Mouse (Mus musculus): ENCODE data around the gene Tshz3. TPM values are rescaled to one million over a fixed set of nuclear protein-coding genes. Genes with fewer than 3 reads are reported as not detected.

The Tshz3 gene
- total and polyA plus RNA-seq, 3 experiments = not detected

DNA sequence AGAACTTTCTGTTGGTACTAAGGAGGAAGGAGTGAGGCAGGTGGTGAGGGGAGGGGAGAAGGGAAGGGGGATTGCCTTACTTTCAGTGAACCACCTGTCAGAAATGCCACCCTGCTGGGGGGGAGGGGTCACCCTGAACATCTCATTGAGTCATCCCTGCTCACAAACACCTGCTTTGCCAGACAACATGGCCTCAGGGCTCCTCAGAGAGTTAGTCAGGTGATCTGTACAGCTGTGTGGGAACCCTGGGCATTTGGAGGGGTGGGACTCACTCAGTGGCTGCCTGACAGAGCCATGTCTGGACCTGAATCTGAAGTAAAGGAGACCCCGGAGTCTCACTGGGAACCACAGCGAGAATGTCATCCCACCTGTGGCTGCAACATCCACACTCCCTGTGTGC is 53.6 kb downstream of the Tshz3 start:
- DNase-seq (ENCODE audit: low spot score) = no peak
- no peak for TF ChIP-seq POLR2AphosphoS5 (IDR thresholded peaks at IDR 0.05; ENCODE audit: insufficient replicate concordance, low read depth, low read length)
- TF ChIP-seq CTCF (IDR thresholded peaks at IDR 0.05; ENCODE audit: low read depth, low read length) = no peak

DNA sequence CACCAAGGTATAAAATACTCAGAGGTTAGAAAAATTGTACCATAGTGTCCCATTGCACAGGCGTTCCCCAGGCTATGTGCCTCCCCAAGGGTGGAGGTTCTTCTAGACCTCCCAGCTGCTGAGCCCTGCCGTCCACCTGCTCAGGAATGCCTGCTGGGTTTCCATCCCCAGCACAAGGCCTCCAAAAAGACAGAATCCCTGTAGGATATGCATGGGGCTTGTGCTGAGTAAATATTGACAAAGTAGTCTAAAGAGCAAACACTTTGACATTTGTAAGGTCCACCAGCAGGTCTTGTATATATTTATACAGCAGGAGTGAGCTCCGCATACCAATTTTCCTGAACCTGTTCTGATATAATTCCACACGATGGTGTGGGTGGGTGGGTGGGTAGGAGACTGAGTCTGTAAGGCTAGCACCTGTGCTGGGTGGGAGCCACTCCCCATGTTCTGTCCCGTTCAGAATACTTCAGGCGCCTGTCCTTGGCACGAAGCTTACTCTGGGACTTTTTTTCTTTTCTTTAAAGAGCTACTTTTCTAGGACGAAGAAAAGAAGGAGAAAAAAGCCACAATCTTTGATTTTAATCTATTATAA is 69.7 kb downstream of the Tshz3 start:
- no peaks in the 10 kb centered on the region for H3K36me3 ChIP-seq (replicated peaks)
- TF ChIP-seq POLR2AphosphoS5 (IDR thresholded peaks at IDR 0.05; ENCODE audit: insufficient replicate concordance, low read depth, low read length) (no peak), GATA1 (IDR thresholded peaks at IDR 0.05; ENCODE audit: borderline replicate concordance, low read length) (no peak), CTCF (IDR thresholded peaks at IDR 0.05; ENCODE audit: low read depth, low read length) (no peak), GATA2 (IDR thresholded peaks at IDR 0.05; ENCODE audit: borderline replicate concordance, low read depth, low read length) (no peak), TAL1 (conservative IDR thresholded peaks at IDR 0.05; ENCODE audit: low read depth, low read length) (no peak)
- H3K4me3 ChIP-seq (ENCODE audit: low read depth, low read length) = no peak overlapping the region
- peaks cover 69% of the 10 kb centered on the region for H3K9me3 ChIP-seq (replicated peaks)
- DNase-seq (ENCODE audit: low spot score) (no peak), ATAC-seq (ENCODE audit: extremely low read depth, insufficient number of reproducible peaks, low FRiP score, poor library complexity, severe bottlenecking) (no peak)
- no peaks in the 10 kb centered on the region for H3K4me1 ChIP-seq (ENCODE audit: insufficient read depth, low read depth, low read length)
- H3K27me3 ChIP-seq (ENCODE audit: insufficient read depth, low read length) = no peaks in the 10 kb centered on the region

More for the DNA sequence above, 53.6 kb downstream of the Tshz3 start:
- Histone ChIP-seq H3K9me3 (replicated peaks) (peaks cover 42% of the 10 kb centered on the region), H3K27me3 (ENCODE audit: insufficient read depth, low read length) (no peaks in the 10 kb centered on the region), H3K4me1 (ENCODE audit: insufficient read depth, low read depth, low read length) (no peaks in the 10 kb centered on the region), H3K4me3 (ENCODE audit: low read depth, low read length) (no peak overlapping the region), H3K36me3 (replicated peaks) (no peaks in the 10 kb centered on the region)
- ATAC-seq (ENCODE audit: extremely low read depth, insufficient number of reproducible peaks, low FRiP score, poor library complexity, severe bottlenecking) = no peak

DNA sequence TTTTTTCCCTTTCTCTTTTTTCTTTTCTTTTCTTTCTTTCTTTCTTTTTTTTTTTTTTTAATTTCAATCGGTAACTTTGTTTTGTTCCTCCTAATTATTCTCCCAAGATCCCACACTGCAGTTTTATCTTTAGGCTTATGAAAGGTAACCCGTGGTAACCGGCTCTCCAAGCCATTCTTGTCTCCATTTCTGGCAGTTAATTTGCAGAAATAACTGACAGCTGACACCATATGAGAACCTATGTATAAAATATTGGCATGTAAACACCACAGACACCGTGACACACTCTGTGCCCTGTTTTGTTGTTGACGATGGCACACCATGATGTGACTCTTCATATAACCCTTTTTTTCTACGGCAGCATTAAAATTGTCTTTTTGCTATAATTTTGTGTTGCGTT is 75.2 kb downstream of the Tshz3 start:
- Histone ChIP-seq H3K27me3 (ENCODE audit: insufficient read depth, low read length) (no peaks in the 10 kb centered on the region), H3K4me3 (ENCODE audit: low read depth, low read length) (no peak overlapping the region), H3K9me3 (replicated peaks) (peaks cover 59% of the 10 kb centered on the region), H3K36me3 (replicated peaks) (no peaks in the 10 kb centered on the region), H3K4me1 (ENCODE audit: insufficient read depth, low read depth, low read length) (no peaks in the 10 kb centered on the region)
- ATAC-seq (ENCODE audit: extremely low read depth, insufficient number of reproducible peaks, low FRiP score, poor library complexity, severe bottlenecking) (no peak), DNase-seq (ENCODE audit: low spot score) (no peak)
- TF ChIP-seq CTCF (IDR thresholded peaks at IDR 0.05; ENCODE audit: low read depth, low read length) = no peak
- TF ChIP-seq TAL1 (conservative IDR thresholded peaks at IDR 0.05; ENCODE audit: low read depth, low read length) = no peak
- no peak for TF ChIP-seq POLR2AphosphoS5 (IDR thresholded peaks at IDR 0.05; ENCODE audit: insufficient replicate concordance, low read depth, low read length)
- no peak for TF ChIP-seq GATA1 (IDR thresholded peaks at IDR 0.05; ENCODE audit: borderline replicate concordance, low read length)
- TF ChIP-seq GATA2 (IDR thresholded peaks at IDR 0.05; ENCODE audit: borderline replicate concordance, low read depth, low read length) = no peak

GRCm38 (mm10) chr7:36776956-36777355 is 79.0 kb downstream of the Tshz3 start:
- no peak for ATAC-seq (ENCODE audit: extremely low read depth, insufficient number of reproducible peaks, low FRiP score, poor library complexity, severe bottlenecking)

DNA sequence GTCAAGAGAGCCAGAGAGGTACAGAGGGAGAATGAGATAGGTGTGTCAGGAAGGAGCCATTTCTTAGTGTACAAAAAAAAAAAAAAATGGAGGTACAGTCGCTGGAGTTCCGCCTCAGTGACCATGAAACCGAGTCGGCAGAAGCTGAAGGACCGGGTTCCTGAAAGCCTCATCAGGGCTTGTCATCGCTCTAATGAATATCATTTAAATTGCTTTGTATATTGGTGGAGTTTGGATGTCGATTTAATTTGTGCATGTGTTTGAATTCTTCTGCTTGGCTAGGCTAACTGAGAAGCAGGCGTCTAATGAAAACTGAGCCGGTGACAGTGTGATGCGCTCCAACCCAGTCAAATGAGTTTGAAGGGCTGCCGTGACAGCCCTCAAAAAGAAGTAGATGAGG is 80.5 kb downstream of the Tshz3 start:
- H3K27me3 ChIP-seq (ENCODE audit: insufficient read depth, low read length) = no peaks in the 10 kb centered on the region
- H3K36me3 ChIP-seq (replicated peaks) = no peaks in the 10 kb centered on the region
- no peaks in the 10 kb centered on the region for H3K4me1 ChIP-seq (ENCODE audit: insufficient read depth, low read depth, low read length)
- no peak for TF ChIP-seq GATA1 (IDR thresholded peaks at IDR 0.05; ENCODE audit: borderline replicate concordance, low read length)
- TF ChIP-seq GATA2 (IDR thresholded peaks at IDR 0.05; ENCODE audit: borderline replicate concordance, low read depth, low read length) = no peak
- TF ChIP-seq CTCF (IDR thresholded peaks at IDR 0.05; ENCODE audit: low read depth, low read length) = no peak
- no peak for TF ChIP-seq TAL1 (conservative IDR thresholded peaks at IDR 0.05; ENCODE audit: low read depth, low read length)
- no peak for TF ChIP-seq POLR2AphosphoS5 (IDR thresholded peaks at IDR 0.05; ENCODE audit: insufficient replicate concordance, low read depth, low read length)
- DNase-seq (ENCODE audit: low spot score) (no peak), ATAC-seq (ENCODE audit: extremely low read depth, insufficient number of reproducible peaks, low FRiP score, poor library complexity, severe bottlenecking) (no peak)
- H3K9me3 ChIP-seq (replicated peaks) = peaks cover 42% of the 10 kb centered on the region
- H3K4me3 ChIP-seq (ENCODE audit: low read depth, low read length) = no peak overlapping the region

More at GRCm38 (mm10) chr7:36776956-36777355, 79.0 kb downstream of the Tshz3 start:
- no peak for DNase-seq (ENCODE audit: low spot score)
- Histone ChIP-seq H3K36me3 (replicated peaks) (no peaks in the 10 kb centered on the region), H3K4me1 (ENCODE audit: insufficient read depth, low read depth, low read length) (no peaks in the 10 kb centered on the region), H3K27me3 (ENCODE audit: insufficient read depth, low read length) (no peaks in the 10 kb centered on the region), H3K9me3 (replicated peaks) (peaks cover 38% of the 10 kb centered on the region), H3K4me3 (ENCODE audit: low read depth, low read length) (no peak overlapping the region)
- no peak for TF ChIP-seq GATA1 (IDR thresholded peaks at IDR 0.05; ENCODE audit: borderline replicate concordance, low read length)
- no peak for TF ChIP-seq CTCF (IDR thresholded peaks at IDR 0.05; ENCODE audit: low read depth, low read length)
- no peak for TF ChIP-seq POLR2AphosphoS5 (IDR thresholded peaks at IDR 0.05; ENCODE audit: insufficient replicate concordance, low read depth, low read length)
- no peak for TF ChIP-seq GATA2 (IDR thresholded peaks at IDR 0.05; ENCODE audit: borderline replicate concordance, low read depth, low read length)
- no peak for TF ChIP-seq TAL1 (conservative IDR thresholded peaks at IDR 0.05; ENCODE audit: low read depth, low read length)

- ATAC-seq (ENCODE audit: extremely low read depth, insufficient number of reproducible peaks, low FRiP score, poor library complexity, severe bottlenecking) (no peak), DNase-seq (ENCODE audit: low spot score) (no peak)
- TF ChIP-seq CTCF (IDR thresholded peaks at IDR 0.05; ENCODE audit: low read depth, low read length) (no peak), GATA2 (IDR thresholded peaks at IDR 0.05; ENCODE audit: borderline replicate concordance, low read depth, low read length) (no peak), POLR2AphosphoS5 (IDR thresholded peaks at IDR 0.05; ENCODE audit: insufficient replicate concordance, low read depth, low read length) (no peak), GATA1 (IDR thresholded peaks at IDR 0.05; ENCODE audit: borderline replicate concordance, low read length) (no peak), TAL1 (conservative IDR thresholded peaks at IDR 0.05; ENCODE audit: low read depth, low read length) (no peak)
- H3K9me3 ChIP-seq (replicated peaks) = peaks cover 41% of the 10 kb centered on the region
- H3K4me1 ChIP-seq (ENCODE audit: insufficient read depth, low read depth, low read length) = no peaks in the 10 kb centered on the region
- H3K4me3 ChIP-seq (ENCODE audit: low read depth, low read length) = no peak overlapping the region
- H3K27me3 ChIP-seq (ENCODE audit: insufficient read depth, low read length) = no peaks in the 10 kb centered on the region
- H3K36me3 ChIP-seq (replicated peaks) = no peaks in the 10 kb centered on the region
Measured at GRCm38 (mm10) chr7:36784243-36784773, 86.4 kb downstream of the Tshz3 start.
